Mouse (Mus musculus) T-helper 2 cell (primary cell): Measurements from ENCODE around the gene Atp6v1g1.

Experiments
- in situ Hi-C: fragments of 300-600 bp; cut with MboI, MseI; formaldehyde crosslinking; loops from one replicate; pipeline ENCODE4 v1.15.1; 2025; ENCODE audit warnings: high pct_unique_total_duplicates

The Atp6v1g1 gene

GRCm38 (mm10) chr4:63572621-63573020, 28.0 kb downstream of the Atp6v1g1 start:
- in situ Hi-C loops = loop anchor here (5.0 kb wide), 1 partner anchor 105 kb away; no protein-coding TSS in a partner anchor

GRCm38 (mm10) chr4:63579649-63580048, 35.1 kb downstream of the Atp6v1g1 start:
- in situ Hi-C loops = no loop called here

GRCm38 (mm10) chr4:63580078-63580477, 35.5 kb downstream of the Atp6v1g1 start:
- in situ Hi-C loops = no loop called here

- in situ Hi-C loops = no loop called here
Observed at GRCm38 (mm10) chr4:63582580-63582979, 38.0 kb downstream of the Atp6v1g1 start.

GRCm38 (mm10) chr4:63585216-63585615, 40.6 kb downstream of the Atp6v1g1 start:
- in situ Hi-C loops = no loop called here

GRCm38 (mm10) chr4:63586240-63586639, 41.7 kb downstream of the Atp6v1g1 start:
- in situ Hi-C loops = no loop called here

- in situ Hi-C loops = no loop called here
Observed at GRCm38 (mm10) chr4:63589987-63590386, 45.4 kb downstream of the Atp6v1g1 start.

GRCm38 (mm10) chr4:63590538-63590937, 46.0 kb downstream of the Atp6v1g1 start:
- in situ Hi-C loops = no loop called here

- in situ Hi-C loops = no loop called here
Observed at GRCm38 (mm10) chr4:63594459-63595110, 50.0 kb downstream of the Atp6v1g1 start.

- in situ Hi-C loops = no loop called here
Observed at GRCm38 (mm10) chr4:63595259-63595658, 50.7 kb downstream of the Atp6v1g1 start.

- in situ Hi-C loops = no loop called here
Observed at GRCm38 (mm10) chr4:63596010-63596409, 51.4 kb downstream of the Atp6v1g1 start.
